Mouse (Mus musculus): ENCODE results near the gene Smc5. TPM values are rescaled to one million over a fixed set of nuclear protein-coding genes. Genes with fewer than 3 reads are reported as not detected.

Gene Smc5
- 71.1 and 87.1 TPM in 2 replicates for total RNA-seq (2017)

GRCm38 (mm10) chr19:23273355-23274053 lies at the start of gene Smc5:
Gene Smc5, minus strand, starts transcription at chr19:23273897.
- peak; percentile 88 for ATAC-seq (replicated peaks; ENCODE audit: low read depth, poor library complexity, severe bottlenecking)

DNA sequence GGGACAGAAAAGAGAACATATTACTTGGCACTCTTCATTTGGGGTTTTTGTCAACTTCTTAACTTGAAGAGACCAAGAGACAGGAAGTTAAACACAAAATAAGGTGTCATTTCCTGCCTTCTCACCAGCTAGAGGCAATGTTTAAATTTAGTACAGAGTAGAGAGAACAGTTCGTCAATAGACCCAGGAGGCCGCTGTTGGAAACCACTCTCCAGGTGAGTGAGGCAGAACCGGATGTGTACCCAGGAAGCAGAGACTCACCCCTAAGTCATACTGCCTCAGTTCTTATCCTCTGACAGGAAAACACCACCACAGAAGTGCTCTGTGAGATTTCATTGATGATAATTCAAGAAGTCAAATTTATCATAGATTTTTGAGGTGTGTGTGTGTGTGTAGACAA lies 49.4 kb upstream of the Smc5 start:
- ATAC-seq (replicated peaks; ENCODE audit: low read depth, poor library complexity, severe bottlenecking): peak; percentile 56

DNA sequence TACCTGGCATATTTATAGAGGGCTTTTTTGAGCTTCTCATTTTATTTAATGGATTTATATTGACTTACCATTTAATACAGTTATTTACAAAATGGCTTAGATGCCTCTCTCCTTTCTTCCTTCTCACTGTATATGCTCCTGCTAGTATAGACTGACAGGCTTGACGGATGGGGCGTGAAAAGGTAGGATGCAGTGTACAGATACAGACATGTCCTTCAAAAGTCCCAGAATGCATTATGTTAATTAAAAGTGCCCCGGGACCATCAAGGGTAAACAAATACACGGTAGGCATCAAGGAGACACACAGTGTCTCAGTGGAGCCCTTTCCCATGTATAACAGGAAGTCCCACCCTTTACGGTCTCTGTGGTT lies 44.3 kb upstream of the Smc5 start:
- no peak for ATAC-seq (replicated peaks; ENCODE audit: low read depth, poor library complexity, severe bottlenecking)

GRCm38 (mm10) chr19:23317295-23317988 lies 43.7 kb upstream of the Smc5 start:
- ATAC-seq (replicated peaks; ENCODE audit: low read depth, poor library complexity, severe bottlenecking): no peak

DNA sequence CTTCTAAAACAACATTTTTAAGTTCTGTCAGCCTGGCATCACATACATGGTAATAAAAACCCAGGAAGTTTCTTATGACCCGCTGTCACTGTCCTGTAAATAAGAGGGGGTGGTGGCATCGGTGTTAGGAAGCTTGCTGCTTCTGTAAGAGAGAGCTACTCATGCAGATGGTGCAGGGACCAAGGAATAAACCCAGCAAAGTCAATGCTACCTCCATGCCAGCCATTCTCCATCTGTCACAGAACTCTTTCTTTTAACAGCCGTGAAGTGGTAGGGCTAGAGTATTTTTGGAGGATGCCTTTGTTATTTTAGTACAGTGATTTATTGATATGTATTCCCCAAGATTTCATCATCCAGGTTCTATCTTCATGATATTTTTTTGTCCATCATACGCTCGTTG lies 43.2 kb upstream of the Smc5 start:
- ATAC-seq (replicated peaks; ENCODE audit: low read depth, poor library complexity, severe bottlenecking): no peak

DNA sequence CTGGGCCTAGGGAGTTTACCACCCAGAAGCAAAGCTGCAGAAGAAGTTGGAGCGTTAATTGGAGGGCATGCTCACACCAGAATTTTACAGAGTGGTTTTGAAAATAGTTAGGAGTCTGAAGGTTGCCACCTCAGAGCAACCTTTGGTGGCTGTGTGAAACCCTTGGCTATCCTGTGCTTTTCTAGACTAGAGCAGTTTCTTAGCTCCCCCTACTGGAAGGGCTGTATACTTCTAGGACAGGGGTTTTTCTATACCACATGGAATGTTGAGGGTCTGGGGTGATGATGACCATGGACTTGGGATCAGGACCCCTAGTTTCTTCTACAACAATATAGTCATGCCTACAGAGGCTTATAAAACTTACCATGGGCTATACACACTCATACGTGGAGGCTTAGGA lies 36.3 kb upstream of the Smc5 start:
- ATAC-seq (replicated peaks; ENCODE audit: low read depth, poor library complexity, severe bottlenecking): no peak

GRCm38 (mm10) chr19:23306671-23307070 lies 33.0 kb upstream of the Smc5 start:
- ATAC-seq (replicated peaks; ENCODE audit: low read depth, poor library complexity, severe bottlenecking): no peak

DNA sequence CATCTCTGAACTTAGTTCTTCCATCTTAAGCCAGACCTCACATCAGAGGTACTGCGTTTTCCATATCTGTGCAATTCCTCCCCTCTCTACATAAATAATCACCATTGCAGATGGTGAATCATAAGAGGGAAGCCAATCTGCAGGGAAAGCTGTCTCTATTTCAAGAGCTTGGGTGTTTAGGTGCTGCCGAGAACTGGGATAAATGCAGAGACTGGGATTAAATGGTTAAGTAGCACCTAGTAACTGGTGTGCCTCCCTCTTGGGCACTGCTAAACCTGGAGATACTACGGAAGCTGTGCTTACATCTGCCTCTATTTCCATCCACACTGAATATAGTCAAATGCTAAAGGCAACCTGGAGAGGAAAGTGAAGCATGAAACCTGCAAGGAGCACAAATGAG lies 26.3 kb upstream of the Smc5 start:
- ATAC-seq (replicated peaks; ENCODE audit: low read depth, poor library complexity, severe bottlenecking): no peak

- no peak for ATAC-seq (replicated peaks; ENCODE audit: low read depth, poor library complexity, severe bottlenecking)
These were observed 25.2 kb upstream of the Smc5 start for GRCm38 (mm10) chr19:23298917-23299316.

DNA sequence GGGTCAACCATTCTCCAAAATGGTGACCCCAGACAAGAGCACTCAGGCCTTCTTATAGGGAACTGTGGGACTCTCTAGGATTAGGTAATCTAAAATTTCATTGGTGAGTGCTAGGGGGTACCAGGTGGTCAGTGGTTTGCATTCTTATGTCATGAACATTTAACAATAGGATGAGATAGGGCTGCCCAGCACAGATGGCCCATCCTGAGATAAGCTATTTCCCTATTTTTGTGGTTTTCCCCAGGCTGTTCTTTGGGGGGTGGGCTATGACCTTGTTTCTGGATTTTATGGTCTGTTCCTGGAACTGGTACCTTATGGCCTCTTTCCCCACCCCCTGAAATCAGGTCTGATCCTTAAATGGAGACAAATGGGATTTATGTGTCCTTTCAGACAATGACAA lies 23.5 kb upstream of the Smc5 start:
- ATAC-seq (replicated peaks; ENCODE audit: low read depth, poor library complexity, severe bottlenecking): no peak

GRCm38 (mm10) chr19:23289251-23289650 lies 15.6 kb upstream of the Smc5 start:
- no peak for ATAC-seq (replicated peaks; ENCODE audit: low read depth, poor library complexity, severe bottlenecking)

DNA sequence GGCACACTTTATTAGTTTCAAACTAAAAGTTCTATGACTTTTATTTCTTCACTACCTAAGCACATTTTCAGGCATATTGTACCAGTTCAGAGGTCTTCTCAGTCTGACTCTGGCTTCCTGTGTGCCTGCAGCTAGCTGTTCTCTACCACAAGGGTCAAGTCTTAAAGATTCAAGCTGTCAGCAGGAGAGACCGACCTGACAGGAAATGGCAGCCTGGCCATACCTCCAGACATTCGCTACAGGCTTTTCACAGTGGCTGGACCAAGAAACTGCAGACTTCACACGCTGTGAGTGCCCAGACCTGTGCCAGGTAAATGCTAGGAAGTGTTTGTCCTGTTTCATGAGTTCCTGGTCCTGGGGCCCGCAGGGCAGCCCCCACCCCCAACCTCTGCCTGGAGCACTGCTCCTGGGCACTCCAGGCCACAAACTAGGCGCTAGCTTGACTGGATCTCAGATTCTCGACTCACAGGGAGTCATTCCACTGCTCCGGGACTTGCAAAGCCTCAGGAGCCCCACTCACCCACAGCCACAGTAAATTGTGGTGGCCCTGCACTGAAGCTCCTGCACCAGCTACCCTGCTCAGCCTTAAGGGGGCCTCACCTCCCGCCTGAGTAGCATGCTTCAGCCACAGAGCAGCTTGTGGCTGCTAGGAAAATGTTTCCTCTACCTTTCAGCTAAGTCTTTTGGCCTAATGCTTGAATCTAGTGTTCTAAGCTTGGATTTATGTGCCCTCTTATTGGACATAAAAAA lies 8.4 kb upstream of the Smc5 start:
- no peak for ATAC-seq (replicated peaks; ENCODE audit: low read depth, poor library complexity, severe bottlenecking)

- ATAC-seq (replicated peaks; ENCODE audit: low read depth, poor library complexity, severe bottlenecking): no peak
These were observed 492 bp upstream of the Smc5 start for GRCm38 (mm10) chr19:23274054-23274724.

GRCm38 (mm10) chr19:23256771-23257170 lies 16.9 kb downstream of the Smc5 start:
- no peak for ATAC-seq (replicated peaks; ENCODE audit: low read depth, poor library complexity, severe bottlenecking)

- peak; percentile 89 for ATAC-seq (replicated peaks; ENCODE audit: low read depth, poor library complexity, severe bottlenecking)
These were observed 27.2 kb downstream of the Smc5 start for GRCm38 (mm10) chr19:23246473-23246872.

GRCm38 (mm10) chr19:23225065-23225464 lies 48.6 kb downstream of the Smc5 start:
- ATAC-seq (replicated peaks; ENCODE audit: low read depth, poor library complexity, severe bottlenecking): no peak

DNA sequence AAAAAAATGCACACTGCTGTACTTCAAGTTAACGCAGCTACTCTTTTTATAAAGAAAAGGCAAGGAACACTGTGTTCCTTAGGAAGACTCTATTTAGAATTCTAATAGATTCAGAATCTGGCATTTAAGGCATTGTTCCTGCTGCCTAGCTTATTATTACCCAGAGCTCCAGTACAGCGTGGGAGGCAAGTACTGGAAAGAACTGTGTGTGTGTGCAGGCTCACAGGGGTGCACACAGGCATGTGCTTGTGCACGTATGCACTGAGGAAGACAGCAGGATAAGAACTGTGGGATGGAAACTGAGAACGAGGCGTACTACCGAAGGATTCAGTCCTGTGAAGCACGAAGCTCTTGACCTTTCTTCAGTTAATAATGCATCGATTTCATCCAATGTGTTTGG lies 59.4 kb downstream of the Smc5 start:
- ATAC-seq (replicated peaks; ENCODE audit: low read depth, poor library complexity, severe bottlenecking): no peak

DNA sequence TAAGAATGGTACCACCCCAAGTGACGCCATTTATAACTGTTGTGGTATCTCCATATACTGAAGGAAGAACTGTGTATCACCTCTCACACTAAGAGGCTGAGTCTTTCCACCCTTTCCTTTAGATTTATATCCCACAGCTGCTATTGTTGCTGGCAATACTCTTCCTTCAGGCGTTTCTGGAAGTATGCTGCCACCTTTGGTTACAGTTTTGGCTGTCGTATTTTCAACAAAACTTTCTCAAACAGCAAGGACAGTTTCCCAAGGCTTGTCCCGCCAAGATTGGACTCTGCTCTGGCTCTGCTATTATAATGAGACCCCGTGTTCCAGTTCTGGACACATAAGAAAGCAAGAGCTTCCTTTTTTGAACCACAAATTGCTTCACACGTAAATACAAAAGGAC lies 62.4 kb downstream of the Smc5 start:
- ATAC-seq (replicated peaks; ENCODE audit: low read depth, poor library complexity, severe bottlenecking): no peak

GRCm38 (mm10) chr19:23203505-23204053 lies 70.1 kb downstream of the Smc5 start:
- ATAC-seq (replicated peaks; ENCODE audit: low read depth, poor library complexity, severe bottlenecking): no peak

DNA sequence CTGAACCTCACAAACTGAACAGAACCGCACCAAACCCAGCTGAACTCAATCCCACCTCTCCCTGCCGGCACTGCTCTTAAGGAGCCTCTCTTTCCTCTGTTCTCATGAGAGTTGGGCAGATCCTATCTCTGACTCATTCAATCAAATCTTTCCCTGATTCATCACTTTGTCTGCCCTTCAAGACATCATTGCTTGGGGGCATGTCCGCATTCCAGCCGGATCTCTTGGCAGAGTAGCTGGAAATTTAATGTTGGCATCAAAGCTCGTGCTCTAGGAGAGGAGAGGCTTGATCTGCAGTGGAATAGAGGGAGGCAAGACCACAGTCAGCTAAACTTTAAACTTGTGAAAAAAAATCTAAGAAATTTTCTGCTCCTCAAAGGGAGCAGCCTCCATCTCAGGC lies 71.6 kb downstream of the Smc5 start:
- no peak for ATAC-seq (replicated peaks; ENCODE audit: low read depth, poor library complexity, severe bottlenecking)
